8 mouse cellular contexts compared by ENCODE assay signal in the genomic region with DNA sequence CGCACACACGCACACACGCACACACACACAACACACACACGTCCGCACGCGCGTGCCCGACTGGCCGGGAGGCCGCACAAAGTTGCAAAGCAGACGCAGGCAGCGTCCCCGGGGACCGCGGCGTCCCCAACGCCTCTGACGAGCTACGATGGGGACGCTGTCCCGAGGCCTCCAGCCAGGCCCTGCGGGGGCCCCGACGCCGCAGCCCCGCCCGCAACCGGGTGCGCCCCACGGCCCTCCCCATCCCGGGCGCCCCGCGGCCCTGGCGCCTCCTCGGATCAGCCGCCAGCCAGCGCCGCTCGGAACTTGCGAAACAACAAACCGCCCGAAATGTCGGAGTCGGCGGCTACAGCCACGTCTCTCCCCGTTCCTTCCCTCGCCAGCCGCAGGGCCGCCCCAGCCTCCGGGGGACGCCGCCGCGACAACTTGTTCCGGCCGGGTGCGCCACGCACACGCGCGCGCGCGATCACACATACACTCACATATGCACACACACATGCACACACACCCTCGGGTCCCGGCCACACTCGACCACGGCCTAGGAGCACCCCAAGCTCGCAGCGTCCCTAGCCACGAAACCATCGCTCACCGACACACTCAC. TPM values are rescaled to one million over a fixed set of nuclear protein-coding genes. Genes with fewer than 3 reads are reported as not detected.
DNase-seq lines count a peak whose midpoint lies in the region; ATAC-seq lines count a peak whose summit lies in the region.

No protein-coding gene starts in this region.

- H3K27me3 ChIP-seq in forebrain, embryonic 16.5 days (replicated peaks; ENCODE audit: control insufficient read depth, insufficient read depth, low read length), result peaks cover 13% of the 10 kb centered on the region
- peaks cover 53% of the 10 kb centered on the region for H3K27me3 ChIP-seq in hindbrain, embryonic 14.5 days (ENCODE audit: control insufficient read depth, insufficient read depth, low read length)
- H3K27me3 ChIP-seq in liver, embryonic 12.5 days (replicated peaks), result peaks cover 92% of the 10 kb centered on the region

- H3K36me3 ChIP-seq in forebrain, embryonic 16.5 days (ENCODE audit: control insufficient read depth, insufficient read depth), result no peaks in the 10 kb centered on the region
- H3K36me3 ChIP-seq in hindbrain, embryonic 14.5 days (replicated peaks; ENCODE audit: control insufficient read depth, insufficient read depth), result no peaks in the 10 kb centered on the region
- H3K36me3 ChIP-seq in liver, embryonic 12.5 days, result no peaks in the 10 kb centered on the region

- DNase-seq in retina, postnatal 1 day, result peak; percentile 59
- DNase-seq in retina, embryonic 14.5 days (ENCODE audit: low spot score), result no peak
- DNase-seq in cerebellum, adult 18-20 months, result peak; percentile 32 to 69
- DNase-seq in hindbrain, embryonic 14.5 days (ENCODE audit: low spot score), result no peak
- DNase-seq in neural tube, embryonic 10.5 days (ENCODE audit: extremely low spot score, low spot score), result peak; percentile 69
- no peak for DNase-seq in MN1 (ENCODE audit: low spot score)

- 0% methylated on average over 54 of the region's 76 CpGs for WGBS in forebrain, embryonic 16.5 days
- WGBS in hindbrain, embryonic 14.5 days, result under 1% methylated on average over 72 of the region's 76 CpGs
- WGBS in liver, embryonic 12.5 days (ENCODE audit: insufficient replicate concordance), result under 1% methylated on average over 70 of the region's 76 CpGs

- H3K4me2 ChIP-seq in forebrain, embryonic 16.5 days (ENCODE audit: low read length), result peak overlapping the region; percentile 99
- H3K4me2 ChIP-seq in hindbrain, embryonic 14.5 days (replicated peaks), result peak overlapping the region; percentile 99
- H3K4me2 ChIP-seq in liver, embryonic 12.5 days, result peak overlapping the region; percentile 91

- peaks cover 33% of the 10 kb centered on the region for H3K4me1 ChIP-seq in forebrain, embryonic 16.5 days (replicated peaks; ENCODE audit: control insufficient read depth, insufficient read depth, low read length)
- H3K4me1 ChIP-seq in hindbrain, embryonic 14.5 days (replicated peaks; ENCODE audit: control insufficient read depth, insufficient read depth, low read length), result peaks cover 7% of the 10 kb centered on the region; the same call in 1 of the 2 replicates
- peaks cover 65% of the 10 kb centered on the region for H3K4me1 ChIP-seq in liver, embryonic 12.5 days

- 0 out of 2 replicates have a peak, but pooled peaks have one; percentile 14 for ATAC-seq in forebrain, embryonic 16.5 days
- no peak for ATAC-seq in hindbrain, embryonic 14.5 days (ENCODE audit: low FRiP score)
- ATAC-seq in liver, embryonic 12.5 days, result no peak

- H3K4me3 ChIP-seq in forebrain, embryonic 16.5 days (replicated peaks; ENCODE audit: low read length), result peak overlapping the region; percentile 75
- peak overlapping the region; percentile 66 for H3K4me3 ChIP-seq in hindbrain, embryonic 14.5 days (replicated peaks; ENCODE audit: low read length)
- H3K4me3 ChIP-seq in liver, embryonic 12.5 days, result peak overlapping the region; percentile 64

- no peak overlapping the region for H3K27ac ChIP-seq in forebrain, embryonic 16.5 days (ENCODE audit: low read length)
- no peak overlapping the region for H3K27ac ChIP-seq in hindbrain, embryonic 14.5 days
- H3K27ac ChIP-seq in liver, embryonic 12.5 days, result no peak overlapping the region

- no peaks in the 10 kb centered on the region for H3K9me3 ChIP-seq in forebrain, embryonic 16.5 days (ENCODE audit: control insufficient read depth, low read length)
- no peaks in the 10 kb centered on the region for H3K9me3 ChIP-seq in hindbrain, embryonic 14.5 days (ENCODE audit: control insufficient read depth, low read length)
- H3K9me3 ChIP-seq in liver, embryonic 12.5 days (replicated peaks), result no peaks in the 10 kb centered on the region

- H3K9ac ChIP-seq in forebrain, embryonic 16.5 days (replicated peaks; ENCODE audit: low read depth, low read length), result peak overlapping the region; percentile 79
- H3K9ac ChIP-seq in hindbrain, embryonic 14.5 days, result peak overlapping the region; percentile 73
- peak overlapping the region; percentile 71 for H3K9ac ChIP-seq in liver, embryonic 12.5 days

RNA-seq across cellular contexts. Expression of gene Ptpru, which starts 1.1 kb away (rescaled TPM):
- polyA plus RNA-seq in forebrain, embryonic 16.5 days (2015; fragmentation: Nextera tagmentation; extraction: Ambion mirVana), result 21.5 and 29.7 TPM in 2 replicates
- 19.8 and 20.0 TPM in 2 replicates for polyA plus RNA-seq in hindbrain, embryonic 14.5 days (2014; fragmentation: Nextera tagmentation; extraction: Ambion mirVana)
- 2.7 and 2.8 TPM in 2 replicates for polyA plus RNA-seq in liver, embryonic 12.5 days (2016; fragmentation: Nextera tagmentation; extraction: Ambion mirVana)

RNA-seq across cellular contexts. Expression of gene Mecr, which starts 6.3 kb away (rescaled TPM):
- polyA plus RNA-seq in forebrain, embryonic 16.5 days (2015; fragmentation: Nextera tagmentation; extraction: Ambion mirVana), result 36.7 and 38.3 TPM in 2 replicates
- polyA plus RNA-seq in hindbrain, embryonic 14.5 days (2014; fragmentation: Nextera tagmentation; extraction: Ambion mirVana), result 29.2 and 32.6 TPM in 2 replicates
- 44.4 and 49.4 TPM in 2 replicates for polyA plus RNA-seq in liver, embryonic 12.5 days (2016; fragmentation: Nextera tagmentation; extraction: Ambion mirVana)

RNA-seq across cellular contexts. Expression of gene Srsf4, which starts 36.4 kb away (rescaled TPM):
- 143 and 156 TPM in 2 replicates for polyA plus RNA-seq in forebrain, embryonic 16.5 days (2015; fragmentation: Nextera tagmentation; extraction: Ambion mirVana)
- polyA plus RNA-seq in hindbrain, embryonic 14.5 days (2014; fragmentation: Nextera tagmentation; extraction: Ambion mirVana), result 87.0 and 94.2 TPM in 2 replicates
- 94.9 and 97.5 TPM in 2 replicates for polyA plus RNA-seq in liver, embryonic 12.5 days (2016; fragmentation: Nextera tagmentation; extraction: Ambion mirVana)

Comparison
In these comparisons a context has a peak if more than half of its experiments do, and no peak if none do; other contexts are left out.
1. DNase-seq: peak in retina, postnatal 1 day (single experiment), cerebellum, adult 18-20 months (2 of 2) and neural tube, embryonic 10.5 days (single experiment); none in retina, embryonic 14.5 days (single experiment), hindbrain, embryonic 14.5 days (single experiment) and MN1 (single experiment).
2. Peak in every context shown above with its lines, with median percentiles within 50 percentile points of each other: H3K4me2 ChIP-seq, H3K4me3 ChIP-seq and H3K9ac ChIP-seq.